Mouse (Mus musculus): ENCODE results near the gene Olfr92.

Olfr92 gene

GRCm38 (mm10) chr17:37062101-37062641, 57.7 kb downstream of the Olfr92 start:
- DNase-seq (ENCODE audit: low spot score in 2 of 2): no peak

GRCm38 (mm10) chr17:37061435-37061834, 58.5 kb downstream of the Olfr92 start:
- no peak for DNase-seq (ENCODE audit: low spot score in 2 of 2)

Data from spleen, postnatal 4 days (tissue).